14 mouse cellular contexts compared by ENCODE assay signal in the genomic region with DNA sequence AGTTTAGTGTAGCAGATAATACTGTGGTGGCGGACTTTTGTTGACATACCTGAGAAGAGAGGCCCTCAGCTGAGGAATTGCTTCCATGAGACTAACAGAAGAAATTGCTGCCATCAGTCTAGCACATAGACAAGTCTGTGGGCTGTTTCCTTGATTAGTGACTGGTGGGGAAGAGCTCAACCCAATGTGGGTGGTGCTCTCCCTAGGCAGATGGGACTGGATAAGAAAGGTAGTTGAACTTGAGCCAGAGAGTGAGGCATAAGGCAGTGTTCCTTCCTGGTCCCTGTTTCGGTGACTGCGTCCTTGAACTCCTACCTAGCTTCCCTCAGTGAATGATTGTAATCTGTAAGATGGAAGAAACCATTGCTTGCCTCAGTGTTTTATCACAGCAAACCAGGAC.
"Had no signal": no experiment of that assay in that cellular context is flagged by ENCODE, and none has a peak within 500 bp of the region (broad histone marks: within the 10 kb centered on the region; RNA-seq: fewer than 3 reads in every experiment).

No protein-coding gene starts in this region.

- H3K4me2 ChIP-seq: liver, embryonic 13.5 days; midbrain, embryonic 12.5 days; neural tube, embryonic 13.5 days had no signal

- H3K27ac ChIP-seq: kidney, postnatal 0 days; left cerebral cortex, adult 2 months; liver, embryonic 13.5 days had no signal

- H3K9me3 ChIP-seq: liver, embryonic 13.5 days; midbrain, embryonic 12.5 days; neural tube, embryonic 13.5 days had no signal

- H3K9ac ChIP-seq: liver, embryonic 13.5 days; midbrain, embryonic 12.5 days; neural tube, embryonic 13.5 days had no signal

- H3K4me3 ChIP-seq: left cerebral cortex, adult 2 months; liver, embryonic 13.5 days; midbrain, embryonic 12.5 days; myocyte; neural tube, embryonic 13.5 days had no signal

- DNase-seq: layer of hippocampus, postnatal 36 days; liver, embryonic 13.5 days; lung, adult 2 months; lung, postnatal 14 days; lung, postnatal 4 days; retina, postnatal 1 day; right cerebral cortex, postnatal 25 days; thymus, postnatal 25 days had no signal

- H3K27me3 ChIP-seq: liver, embryonic 13.5 days; midbrain, embryonic 12.5 days; neural tube, embryonic 13.5 days had no signal

- H3K4me1 ChIP-seq: liver, embryonic 13.5 days had no signal

- H3K36me3 ChIP-seq: liver, embryonic 13.5 days; midbrain, embryonic 12.5 days; neural tube, embryonic 13.5 days had no signal

- ATAC-seq: midbrain, embryonic 16.5 days had no signal
